Mouse (Mus musculus): ENCODE measurements around the gene Ssbp4. TPM values are rescaled to one million over a fixed set of nuclear protein-coding genes. Genes with fewer than 3 reads are reported as not detected.
A peak's percentile ranks its signal among the peaks of the same experiment; 100 is the strongest.

Ssbp4 gene
- total RNA-seq, 2 experiments from 2014 or later, result 49.6 to 60.7 TPM

DNA sequence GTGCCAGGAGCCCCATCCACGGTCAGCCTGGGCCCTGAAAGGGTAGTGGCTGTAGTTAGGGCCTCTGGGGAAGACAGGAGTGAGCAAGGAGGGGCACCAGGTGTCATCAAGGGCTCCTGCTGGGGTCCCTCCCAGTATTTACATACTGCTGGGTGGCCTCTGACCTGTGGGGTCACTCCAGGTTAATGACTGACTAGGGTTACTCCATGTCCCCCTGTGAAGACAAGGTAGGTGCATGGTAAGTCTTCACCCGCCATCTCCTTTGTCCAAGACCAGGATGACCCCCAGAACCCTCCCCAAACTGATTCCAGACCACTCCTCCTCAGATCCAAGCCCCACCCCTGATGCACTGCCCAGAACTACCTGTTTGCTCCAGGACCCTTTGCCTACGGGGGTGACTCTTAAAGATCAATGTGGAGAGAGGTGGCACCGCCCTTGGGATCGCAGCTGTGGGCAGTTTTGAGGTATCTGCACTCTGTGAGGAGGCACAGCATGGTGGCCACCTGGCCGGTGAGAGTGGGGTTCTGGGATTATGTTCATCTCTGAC lies 23.7 kb upstream of the Ssbp4 start, which contains the start of gene Gdf15:
TSS of gene Gdf15 (minus strand) at position 111 of the 547 bp plus-strand sequence.
- no peak for DNase-seq (ENCODE audit: low spot score in 2 of 2)

DNA sequence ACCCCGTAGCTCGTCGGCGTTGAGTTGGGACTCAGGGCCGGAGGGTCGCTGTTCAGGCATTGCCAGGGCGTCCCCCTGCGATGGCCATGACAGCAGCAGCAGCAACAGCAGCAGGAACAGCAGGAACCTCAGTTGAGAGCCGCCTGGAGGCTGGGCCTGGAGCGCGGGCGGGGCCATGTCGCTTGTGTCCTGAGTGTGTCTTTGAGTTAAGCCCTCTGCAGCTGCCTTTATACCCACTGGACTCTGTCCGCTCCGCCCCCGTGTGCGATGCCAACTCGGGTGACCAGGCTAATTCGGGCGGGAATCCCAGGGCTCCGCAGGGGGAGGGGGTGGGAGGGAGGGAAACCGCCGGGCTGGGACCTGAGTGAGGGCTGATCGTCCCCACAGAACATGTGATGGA lies 22.8 kb upstream of the Ssbp4 start:
- DNase-seq (ENCODE audit: low spot score in 2 of 2), result no peak

DNA sequence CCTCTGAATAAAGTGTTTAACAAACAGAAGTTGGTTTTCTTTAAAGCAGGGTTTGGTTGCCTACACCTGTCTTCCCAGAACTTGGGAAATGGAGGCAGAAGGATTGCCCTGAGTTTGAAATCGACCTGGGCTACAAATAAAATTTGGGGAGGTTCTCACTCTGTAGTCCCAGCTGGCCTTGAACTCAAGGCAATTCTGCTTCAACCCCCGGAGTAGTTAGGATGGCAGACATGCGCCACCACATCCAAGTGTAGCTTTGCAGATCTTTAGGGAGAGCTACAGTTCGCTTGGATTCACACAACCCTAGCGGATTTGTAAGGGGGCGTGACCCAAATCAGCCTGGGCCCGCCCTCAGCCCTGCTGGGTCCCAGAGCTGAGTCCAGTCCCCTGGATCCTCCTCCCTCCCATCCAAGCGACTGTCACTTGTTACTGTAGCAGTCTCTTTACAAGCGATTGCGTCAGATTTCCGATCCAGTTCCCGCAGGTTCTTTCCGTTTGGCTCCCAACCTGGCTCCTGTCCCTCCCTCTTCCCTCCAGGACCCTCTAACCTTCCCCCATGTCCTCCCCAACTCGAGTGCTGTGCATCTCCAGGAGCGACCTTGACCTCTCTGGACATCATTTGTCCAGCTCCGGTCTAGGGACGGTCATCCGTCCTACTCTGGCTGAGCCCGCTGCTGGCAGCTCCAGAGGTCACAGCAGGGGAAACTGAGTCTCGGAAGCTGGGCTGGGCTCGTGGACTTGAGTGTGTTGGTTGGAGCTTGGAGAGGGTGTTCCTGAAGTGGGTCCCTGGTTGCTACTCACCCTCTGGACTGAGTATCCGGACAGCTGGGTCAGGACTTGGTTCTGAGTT lies 22.1 kb upstream of the Ssbp4 start:
- peak in 1 of 2 experiments; percentile 59 for DNase-seq (ENCODE audit: low spot score in 2 of 2)

DNA sequence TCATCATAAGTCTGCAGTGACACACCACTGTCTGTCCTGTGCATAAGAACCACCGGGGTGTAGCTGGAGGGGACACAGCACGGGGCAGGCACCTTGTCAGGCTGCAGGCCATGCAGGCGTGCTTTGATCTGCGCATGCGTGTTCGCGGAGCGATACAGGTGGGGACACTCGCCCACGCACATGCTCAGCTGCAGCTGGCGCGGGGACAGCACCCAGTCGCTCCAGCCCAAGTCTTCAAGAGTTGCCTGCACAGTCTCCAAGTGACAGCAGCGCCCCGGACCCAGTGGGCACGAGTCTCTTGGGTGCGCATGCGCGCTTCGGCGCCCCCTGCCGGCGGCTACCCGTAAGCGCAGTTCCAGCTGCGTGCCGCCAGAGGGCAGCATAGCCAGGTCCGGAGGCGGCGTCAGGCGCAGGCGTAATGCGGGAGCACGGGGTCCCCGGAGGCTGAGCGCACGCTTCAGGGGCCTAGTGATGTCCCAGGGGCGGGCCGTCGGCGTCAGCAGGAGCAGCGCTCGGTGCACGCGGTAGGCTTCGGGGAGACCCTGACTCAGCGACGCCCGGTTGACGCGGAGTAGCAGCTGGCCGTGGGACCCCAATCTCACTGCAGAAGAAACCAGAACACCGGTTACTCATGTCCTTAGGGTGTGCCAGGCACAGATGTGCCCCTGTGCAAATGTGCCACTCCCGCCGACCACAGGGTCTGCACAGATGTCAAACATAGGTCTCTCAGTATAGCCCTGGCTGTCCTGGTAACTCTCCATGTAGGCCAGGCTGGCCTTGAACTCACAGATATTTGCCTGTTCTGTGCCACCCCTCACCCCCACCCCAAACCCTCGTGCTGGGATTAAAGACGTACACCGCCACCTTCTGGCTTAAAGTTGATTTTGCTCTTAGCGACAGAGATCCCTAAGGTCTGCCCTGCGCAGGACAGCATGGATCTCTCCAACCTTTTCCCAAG lies 21.2 kb upstream of the Ssbp4 start:
- DNase-seq (ENCODE audit: low spot score in 2 of 2), result peak; percentile 73 to 85

DNA sequence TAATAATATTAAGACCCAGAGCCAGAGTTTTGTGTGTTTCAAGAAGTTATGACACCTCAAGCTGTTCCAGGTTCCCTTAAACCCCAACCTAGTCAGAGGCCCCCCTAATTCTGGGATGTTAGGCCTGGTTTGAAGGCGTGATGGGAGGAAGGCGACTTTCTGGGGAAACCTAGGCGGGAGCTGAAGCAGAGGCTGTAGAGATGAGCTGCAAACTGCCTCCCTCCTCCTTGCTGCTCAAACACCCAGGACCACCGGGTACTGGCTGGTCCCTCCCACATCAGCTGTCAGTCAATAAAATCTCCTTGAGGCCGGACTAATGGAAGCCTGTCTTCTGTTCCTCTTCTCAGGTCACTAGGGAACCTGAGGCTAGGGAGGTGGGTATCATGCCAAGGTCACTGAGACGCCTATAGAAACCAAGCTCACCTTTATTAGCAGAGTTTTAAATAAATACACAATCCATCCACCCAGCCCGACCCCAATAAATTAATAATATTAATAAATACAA lies 20.4 kb upstream of the Ssbp4 start:
- no peak for DNase-seq (ENCODE audit: low spot score in 2 of 2)

DNA sequence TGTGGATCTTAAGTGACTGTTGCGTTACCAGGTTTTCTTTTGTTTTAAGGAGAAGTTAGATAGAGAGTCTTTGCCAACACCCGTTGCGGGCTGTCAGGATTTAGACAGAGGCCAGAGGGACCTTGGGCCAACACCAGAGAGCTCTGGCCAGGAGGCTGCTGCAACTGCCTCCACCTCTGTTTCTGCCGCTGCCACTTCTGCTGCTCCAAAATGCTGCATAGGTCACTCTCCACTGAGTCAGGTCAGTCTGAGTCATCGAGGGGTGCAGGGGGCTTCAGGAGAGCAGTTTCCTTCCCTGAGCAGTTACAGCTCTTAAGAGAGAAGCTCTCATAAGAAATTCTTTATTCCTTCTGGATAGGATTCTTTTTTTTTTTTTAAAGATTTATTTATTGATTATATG lies 18.4 kb upstream of the Ssbp4 start:
- DNase-seq (ENCODE audit: low spot score in 2 of 2), result no peak

DNA sequence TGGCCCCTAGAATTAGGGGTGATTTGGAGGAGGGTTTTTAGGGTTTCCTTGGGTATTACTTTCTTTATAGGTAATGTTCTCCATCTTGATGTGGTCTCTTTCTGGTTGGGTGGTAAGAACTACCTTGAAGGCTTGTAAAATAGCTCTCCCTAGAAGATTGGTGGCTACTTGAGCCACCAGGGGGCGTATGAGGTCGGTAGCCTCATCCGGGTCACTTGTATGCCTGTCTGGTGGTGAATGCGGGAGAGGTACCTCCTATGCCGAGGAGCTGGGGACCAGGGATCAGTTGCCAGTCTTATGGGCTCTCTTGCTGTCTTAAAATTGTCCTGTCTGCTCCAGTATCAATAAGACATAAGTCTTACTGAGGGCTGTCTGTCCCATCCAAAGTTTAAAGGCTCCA lies 16.4 kb upstream of the Ssbp4 start:
- DNase-seq (ENCODE audit: low spot score in 2 of 2), result peak in 1 of 2 experiments; percentile 57

DNA sequence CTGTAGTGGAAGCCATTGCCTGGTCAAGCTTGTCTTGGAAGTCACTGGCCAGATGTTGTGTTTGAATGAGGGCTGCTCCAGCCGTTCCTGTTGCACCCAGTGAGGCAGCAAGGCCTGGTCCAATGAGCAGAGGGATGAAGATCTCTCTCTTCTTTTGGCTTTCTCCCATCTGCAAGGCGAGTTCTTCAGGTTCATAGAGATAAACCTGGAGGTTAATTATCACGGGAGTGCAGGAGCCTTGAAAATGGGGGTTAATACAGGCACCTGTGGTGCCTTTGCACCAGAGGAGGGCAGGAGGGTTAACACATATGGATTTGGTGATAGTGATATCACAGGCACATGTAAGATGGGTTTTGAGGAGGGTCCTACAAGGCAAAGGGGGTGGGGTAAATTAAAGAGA lies 13.5 kb upstream of the Ssbp4 start:
- no peak for DNase-seq (ENCODE audit: low spot score in 2 of 2)

DNA sequence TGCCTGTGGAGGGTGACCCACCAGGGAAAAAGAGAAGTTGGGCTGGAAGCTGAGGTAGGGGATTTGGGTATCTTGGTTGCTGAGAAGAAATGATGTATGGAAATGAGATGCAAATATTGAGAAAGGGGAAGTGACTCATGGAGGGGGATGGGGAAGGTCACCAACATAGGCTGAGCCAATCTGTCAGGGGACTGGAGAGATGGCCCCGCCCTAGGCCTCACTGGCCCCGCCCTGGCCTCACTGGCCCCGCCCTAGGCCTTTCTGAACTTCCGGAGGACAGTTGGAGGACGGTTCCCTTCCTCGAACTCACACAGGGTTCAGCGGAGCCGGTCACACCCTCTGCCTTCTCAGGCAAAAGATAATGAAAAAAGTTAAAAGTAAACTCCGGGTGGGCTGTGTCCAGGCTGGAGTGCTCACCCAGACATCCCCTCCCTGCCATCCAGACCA lies 10.2 kb upstream of the Ssbp4 start:
- no peak for DNase-seq (ENCODE audit: low spot score in 2 of 2)

DNA sequence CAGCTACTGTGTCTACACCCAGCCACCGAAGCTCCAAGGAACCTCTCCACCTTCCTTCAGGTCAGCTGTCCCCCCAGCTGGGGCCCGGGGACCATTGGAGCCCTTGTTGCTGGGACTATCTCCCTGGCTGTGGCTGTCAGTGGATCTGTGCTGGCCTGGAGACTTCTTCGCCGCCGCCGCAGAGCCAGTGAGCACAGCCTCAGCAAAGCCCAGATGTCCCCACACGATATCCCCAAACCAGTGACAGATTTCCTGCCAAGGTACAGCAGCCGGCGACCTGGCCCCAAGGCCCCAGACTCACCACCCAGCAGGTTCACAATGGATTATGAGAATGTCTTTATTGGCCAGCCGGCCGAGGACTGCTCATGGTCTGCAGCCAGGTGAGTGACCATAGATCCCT lies 9.3 kb upstream of the Ssbp4 start:
- DNase-seq (ENCODE audit: low spot score in 2 of 2), result no peak

DNA sequence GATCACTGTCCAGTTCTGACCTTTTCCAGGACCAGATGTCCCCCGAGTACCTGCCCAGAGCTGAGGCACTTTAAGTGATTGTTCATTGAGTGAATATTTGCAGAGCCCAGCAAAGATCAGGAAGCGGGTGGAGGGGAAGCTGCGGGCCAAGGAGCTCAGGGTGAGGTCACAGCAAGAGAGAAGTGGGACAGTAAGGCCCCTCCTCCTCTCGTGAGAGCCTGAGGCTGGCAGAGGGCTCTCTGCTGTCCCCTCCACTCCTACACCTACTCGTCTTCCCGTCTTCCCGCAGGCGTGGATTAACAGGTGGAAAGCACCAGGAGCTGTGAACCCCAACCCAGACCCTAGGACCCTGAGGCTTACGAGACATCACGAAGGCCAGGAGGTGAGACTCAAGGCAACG lies 8.0 kb upstream of the Ssbp4 start:
- no peak for DNase-seq (ENCODE audit: low spot score in 2 of 2)

DNA sequence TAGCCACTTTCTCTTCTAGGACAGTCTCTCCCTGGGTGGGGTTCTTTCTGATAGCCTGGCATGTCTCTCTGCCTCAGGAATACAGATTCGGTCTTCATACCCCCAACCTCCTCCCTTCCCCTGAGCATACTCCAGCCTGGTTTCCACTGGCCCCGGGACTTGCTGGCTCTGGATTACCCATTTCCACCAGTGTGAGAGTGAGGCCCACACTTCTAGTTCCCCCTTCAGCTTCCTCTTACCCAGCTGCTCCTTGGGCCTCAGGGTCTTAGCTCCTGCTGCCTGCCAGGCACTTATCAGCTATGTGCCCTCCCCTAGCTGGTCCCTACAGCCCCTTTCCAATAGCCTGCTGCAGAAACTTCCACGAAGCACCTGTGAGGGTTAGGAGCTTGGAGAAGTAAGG lies 7.2 kb upstream of the Ssbp4 start, which contains the start of gene Lrrc25:
TSS of gene Lrrc25 (plus strand) at position 262 of the 400 bp plus-strand sequence.
- DNase-seq (ENCODE audit: low spot score in 2 of 2), result no peak

DNA sequence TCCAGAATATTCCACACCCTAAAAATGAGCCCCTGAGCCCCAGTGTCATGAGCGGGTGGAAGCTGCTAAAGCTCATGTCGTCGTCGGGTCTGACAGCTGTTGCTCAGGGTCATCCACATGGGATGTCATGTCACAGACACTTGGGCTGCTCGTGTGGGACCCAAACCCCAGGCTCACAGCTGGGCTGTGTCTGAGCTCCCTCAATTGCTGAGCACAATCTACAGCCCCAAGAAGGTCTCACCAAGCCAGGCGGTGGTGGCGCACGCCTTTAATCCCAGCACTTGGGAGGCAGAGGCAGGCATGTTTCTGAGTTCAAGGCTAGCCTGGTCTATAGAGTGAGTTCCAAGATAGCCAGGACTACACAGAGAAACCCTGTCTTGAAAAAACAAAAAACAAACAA lies 6.6 kb upstream of the Ssbp4 start:
- DNase-seq (ENCODE audit: low spot score in 2 of 2), result no peak

DNA sequence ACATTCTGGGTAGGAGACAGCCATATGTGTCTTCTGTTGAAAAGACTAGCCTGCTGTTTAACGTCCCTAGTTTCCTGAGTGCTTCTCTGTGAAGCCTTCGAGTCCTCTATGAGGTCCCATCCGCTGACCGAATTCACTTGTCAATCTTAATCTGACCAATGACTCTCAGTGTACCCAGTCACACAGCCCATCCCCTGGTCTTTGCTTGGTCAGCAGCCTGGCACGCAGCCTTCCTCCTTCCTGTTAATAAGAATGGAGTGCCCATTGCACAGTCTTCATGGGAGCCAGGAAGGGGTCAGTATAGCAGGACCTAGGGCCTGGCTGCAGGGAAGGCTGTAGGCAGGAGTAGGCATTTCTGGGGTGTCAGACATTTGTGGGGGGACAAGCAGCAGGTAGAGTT lies 5.8 kb upstream of the Ssbp4 start:
- no peak for DNase-seq (ENCODE audit: low spot score in 2 of 2)

DNA sequence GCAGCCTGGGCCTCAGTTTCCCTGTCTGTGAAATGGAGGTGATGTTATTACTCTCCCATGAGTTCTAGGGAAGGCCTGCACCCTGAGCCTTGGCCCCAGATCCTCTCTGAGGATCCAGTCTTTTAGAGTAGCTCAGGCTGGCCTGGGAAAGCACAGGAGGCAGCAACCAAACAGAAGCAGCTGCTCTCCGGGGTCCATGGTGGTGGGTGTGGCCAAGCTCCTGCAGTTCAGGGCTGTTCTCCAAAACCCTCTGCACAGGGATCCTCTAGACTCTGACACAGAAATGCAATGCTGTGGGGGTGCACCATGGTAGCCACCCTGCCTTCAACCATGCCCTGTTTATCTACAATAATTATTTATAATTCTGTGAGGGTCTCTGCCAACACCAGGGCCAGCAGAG lies 5.1 kb upstream of the Ssbp4 start:
- no peak for DNase-seq (ENCODE audit: low spot score in 2 of 2)

DNA sequence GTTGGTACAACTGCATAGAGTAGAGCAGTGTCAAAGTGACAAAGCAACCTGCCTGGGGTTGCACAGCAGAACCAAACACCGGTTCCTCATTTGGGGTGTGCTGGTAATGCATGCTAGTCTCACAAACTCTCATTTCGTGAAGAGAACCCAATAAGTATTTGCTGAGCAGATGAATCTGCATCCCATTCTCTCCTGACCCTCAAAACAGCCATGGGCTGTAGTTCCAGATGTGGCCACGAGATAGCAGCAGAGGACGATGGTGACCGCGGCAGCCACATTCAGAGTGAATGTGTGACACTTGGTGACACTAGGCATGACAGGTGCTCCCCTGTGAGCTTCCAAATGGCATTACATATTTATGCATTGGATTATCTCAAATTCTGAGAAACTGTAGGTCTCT lies 3.2 kb upstream of the Ssbp4 start:
- DNase-seq (ENCODE audit: low spot score in 2 of 2), result peak; percentile 76 to 83

DNA sequence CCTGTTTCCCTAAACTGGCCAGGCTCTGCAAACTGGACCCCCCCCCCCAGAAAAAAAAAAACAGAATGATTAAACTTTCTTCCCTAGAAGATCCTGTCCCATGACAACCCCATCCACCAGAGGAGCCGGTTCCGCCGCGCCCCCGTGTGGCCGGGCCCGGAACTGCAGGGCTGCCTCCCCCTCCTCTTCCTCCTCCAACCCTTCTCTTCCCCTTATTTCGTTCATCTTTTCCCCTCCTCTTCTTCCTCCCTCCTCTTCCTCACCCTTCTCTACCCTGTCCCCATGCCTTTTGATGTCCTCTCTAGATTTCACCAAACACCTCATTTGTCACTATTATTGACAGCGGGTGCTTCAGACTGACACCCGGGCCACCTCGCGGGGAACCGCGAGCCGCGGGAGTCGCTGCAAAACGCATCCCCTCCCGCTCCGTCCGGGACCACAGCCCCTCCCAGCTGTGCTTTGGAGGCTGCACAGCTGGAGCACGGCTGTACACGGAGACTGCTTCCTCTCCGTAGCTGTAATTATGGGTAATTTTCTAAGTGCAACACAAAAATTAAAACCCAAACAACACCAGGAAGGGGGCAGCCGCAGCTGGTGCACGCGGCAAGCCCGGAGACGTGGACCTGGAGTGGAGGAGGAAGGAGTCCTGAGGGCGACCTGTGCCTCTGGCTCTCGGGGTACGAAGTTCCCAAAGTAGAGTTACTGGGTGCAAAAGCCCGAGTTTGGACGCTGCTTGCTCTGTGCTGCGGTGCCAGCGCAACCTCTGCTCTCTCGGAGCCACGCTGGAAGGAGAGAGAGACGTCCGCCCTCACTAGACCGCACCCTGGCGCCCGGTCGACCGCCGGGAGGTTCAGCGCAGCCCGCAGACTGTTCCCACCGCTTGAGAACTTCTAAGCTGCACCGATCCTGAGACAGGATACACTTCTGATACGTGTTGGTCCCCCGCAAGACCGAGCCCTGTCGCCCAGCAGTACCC lies 2.4 kb upstream of the Ssbp4 start:
- peak; percentile 86 to 94 for DNase-seq (ENCODE audit: low spot score in 2 of 2)

DNA sequence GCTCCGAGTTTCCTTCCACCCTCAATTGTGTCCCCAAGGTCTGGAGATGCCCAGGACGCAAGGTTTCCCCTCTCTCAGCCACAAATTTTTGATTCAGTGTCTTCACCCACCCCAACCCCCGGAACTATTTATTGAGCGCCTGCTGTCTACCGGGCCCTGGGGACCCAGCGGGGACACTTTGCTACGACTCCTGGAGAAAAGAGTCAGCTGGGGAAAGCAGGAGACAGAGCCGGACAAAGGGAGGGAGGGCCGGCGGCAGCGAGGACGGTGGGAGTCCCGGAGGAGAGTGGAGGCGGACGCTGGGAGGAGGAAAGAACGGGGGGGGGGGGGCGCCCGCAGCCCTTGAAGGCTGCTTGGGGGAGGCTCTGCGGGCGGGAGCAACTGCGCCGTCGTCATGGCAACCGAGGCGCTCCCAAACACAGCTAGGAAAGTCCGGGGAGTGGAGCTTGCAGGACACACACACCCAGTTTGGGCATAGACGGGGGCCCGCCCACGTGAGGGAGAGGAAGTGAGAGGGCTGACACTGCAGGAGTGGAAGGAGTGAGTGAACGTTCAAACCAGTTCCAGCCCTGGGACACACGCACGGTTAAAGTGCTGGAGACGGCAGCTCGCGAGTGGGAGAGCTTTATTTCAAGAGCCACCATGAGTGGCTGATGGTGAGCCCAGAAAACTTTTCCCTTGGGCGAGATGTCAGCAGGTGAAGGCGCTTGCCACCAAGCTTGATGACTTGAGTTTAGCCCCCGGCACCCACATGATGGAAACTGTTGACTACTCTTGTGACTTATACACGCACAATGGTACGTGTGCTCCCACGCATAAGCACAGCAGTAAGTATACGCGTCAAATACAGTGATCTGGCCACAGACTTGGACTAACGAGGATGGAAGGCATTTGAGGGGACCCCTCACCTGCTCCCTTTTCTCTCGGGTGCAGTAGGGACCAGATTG lies 1.4 kb upstream of the Ssbp4 start:
- DNase-seq (ENCODE audit: low spot score in 2 of 2), result peak; percentile 82 to 91

DNA sequence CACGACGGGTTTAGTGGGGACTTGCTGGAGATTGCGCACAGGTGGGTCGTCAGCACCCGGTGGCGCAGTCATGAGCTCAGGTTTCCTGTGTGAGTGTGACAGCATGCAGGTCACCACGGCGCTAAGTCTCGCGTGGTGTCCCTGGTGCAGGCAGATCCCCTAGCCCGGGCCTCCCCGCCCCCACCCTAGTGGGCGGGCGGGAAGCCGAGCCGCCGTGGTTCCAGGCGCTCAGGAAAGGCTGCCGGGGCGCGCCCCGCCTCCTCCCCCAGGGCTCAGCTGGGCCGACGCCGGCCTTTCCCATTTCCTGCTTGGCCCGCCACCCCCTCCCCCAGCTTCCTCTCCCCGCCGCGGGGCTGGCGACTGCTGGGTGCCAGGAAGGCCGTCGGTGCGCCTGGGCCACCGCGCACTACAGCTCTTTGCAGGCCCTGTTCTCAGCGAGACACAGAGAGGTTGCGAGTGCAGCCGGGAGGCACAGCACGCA lies 736 bp upstream of the Ssbp4 start:
- DNase-seq (ENCODE audit: low spot score in 2 of 2), result peak; percentile 90 to 91
